Comparison of ENCODE assay signal across 28 mouse cellular contexts in the genomic region with DNA sequence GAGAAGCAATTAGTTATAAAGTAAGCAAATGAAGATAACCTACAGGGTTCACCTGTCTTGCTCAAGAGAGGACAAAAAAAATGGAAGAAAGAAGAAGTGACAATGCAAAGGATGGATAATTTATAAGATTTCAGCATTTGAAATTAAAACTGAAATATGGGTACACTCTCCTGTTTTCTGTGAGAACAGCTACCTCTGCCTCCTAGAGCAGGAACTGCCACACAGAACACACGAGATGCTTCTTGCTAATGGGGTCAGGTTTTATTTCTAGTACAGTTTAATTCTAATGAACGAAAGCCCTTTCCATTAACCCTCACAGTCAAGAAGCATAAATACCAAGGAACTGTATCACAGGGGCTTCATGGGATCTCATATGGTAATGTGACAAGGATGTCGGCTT. TPM values are rescaled to one million over a fixed set of nuclear protein-coding genes. Genes with fewer than 3 reads are reported as not detected.
DNase-seq lines count a peak whose midpoint lies in the region; ATAC-seq and TF ChIP-seq lines count a peak whose summit lies in the region.
"Had no signal": no experiment of that assay in that cellular context is flagged by ENCODE, and none has a peak within 500 bp of the region (broad histone marks: within the 10 kb centered on the region; RNA-seq: fewer than 3 reads in every experiment).

No protein-coding gene starts in this region.

- no peak overlapping the region for H3K9ac ChIP-seq in heart, adult 2 months (ENCODE audit: low read depth, low read length)
- no peak overlapping the region for H3K9ac ChIP-seq in heart, embryonic 12.5 days
- H3K9ac ChIP-seq: embryonic facial prominence, embryonic 12.5 days; hindbrain, embryonic 12.5 days; liver, embryonic 13.5 days; neural tube, embryonic 13.5 days had no signal

- POLR2A ChIA-PET in Patski (lab: Charles Lee), result no interaction called here

- H3K4me3 ChIP-seq in heart, adult 2 months, result no peak overlapping the region
- H3K4me3 ChIP-seq in heart, embryonic 12.5 days, result no peak overlapping the region
- H3K4me3 ChIP-seq in layer of hippocampus, adult 2 months, result no peak overlapping the region
- H3K4me3 ChIP-seq: embryonic facial prominence, embryonic 12.5 days; heart, embryonic 10.5 days; hindbrain, embryonic 12.5 days; liver, embryonic 13.5 days; midbrain, embryonic 10.5 days; myocyte; neural tube, embryonic 13.5 days had no signal

- no peak overlapping the region for H3K27ac ChIP-seq in heart, adult 2 months
- H3K27ac ChIP-seq in heart, embryonic 12.5 days (ENCODE audit: poor library complexity, severe bottlenecking), result no peak overlapping the region
- no peak overlapping the region for H3K27ac ChIP-seq in layer of hippocampus, adult 2 months
- H3K27ac ChIP-seq: embryonic facial prominence, embryonic 12.5 days; heart, embryonic 10.5 days; hindbrain, embryonic 12.5 days; liver, embryonic 13.5 days; midbrain, embryonic 10.5 days; neural tube, embryonic 13.5 days had no signal

- H3K36me3 ChIP-seq in heart, adult 2 months (ENCODE audit: control insufficient read depth, insufficient read depth, low read length), result no peaks in the 10 kb centered on the region
- H3K36me3 ChIP-seq in heart, embryonic 12.5 days, result no peaks in the 10 kb centered on the region
- H3K36me3 ChIP-seq: embryonic facial prominence, embryonic 12.5 days; heart, embryonic 10.5 days; hindbrain, embryonic 12.5 days; liver, embryonic 13.5 days; midbrain, embryonic 10.5 days; neural tube, embryonic 13.5 days had no signal

- no peaks in the 10 kb centered on the region for H3K27me3 ChIP-seq in heart, adult 2 months (ENCODE audit: control insufficient read depth, insufficient read depth, low read length)
- no peaks in the 10 kb centered on the region for H3K27me3 ChIP-seq in heart, embryonic 12.5 days (replicated peaks)
- H3K27me3 ChIP-seq in Patski, result peaks cover 38% of the 10 kb centered on the region
- H3K27me3 ChIP-seq: embryonic facial prominence, embryonic 12.5 days; hindbrain, embryonic 12.5 days; liver, embryonic 13.5 days; neural tube, embryonic 13.5 days had no signal

- ATAC-seq in heart, embryonic 12.5 days (ENCODE audit: insufficient number of reproducible peaks, low FRiP score), result no peak
- ATAC-seq in Patski, result no peak
- ATAC-seq: CD4-positive, CD25-positive, alpha-beta regulatory T cell, adult 4 months; forebrain, embryonic 14.5 days; midbrain, embryonic 16.5 days had no signal

- H3K9me3 ChIP-seq in heart, embryonic 12.5 days (replicated peaks), result no peaks in the 10 kb centered on the region
- H3K9me3 ChIP-seq: embryonic facial prominence, embryonic 12.5 days; heart, embryonic 10.5 days; hindbrain, embryonic 12.5 days; liver, embryonic 13.5 days; midbrain, embryonic 10.5 days; neural tube, embryonic 13.5 days had no signal

- no peak for TF ChIP-seq POLR2A in heart, adult 2 months (IDR thresholded peaks at IDR 0.05; ENCODE audit: insufficient read depth, low read depth, low read length)

- in situ Hi-C loops in Patski (cut with MboI; ENCODE audit: low pct_unique_long_range_greater_than_20kb), result loop anchor here (25.0 kb wide), 1 partner anchor 551 kb away; no protein-coding TSS in a partner anchor

- H3K4me1 ChIP-seq in heart, adult 2 months (ENCODE audit: control insufficient read depth, insufficient read depth, low read length), result no peaks in the 10 kb centered on the region
- no peaks in the 10 kb centered on the region for H3K4me1 ChIP-seq in heart, embryonic 12.5 days (replicated peaks)
- H3K4me1 ChIP-seq: embryonic facial prominence, embryonic 12.5 days; heart, embryonic 10.5 days; hindbrain, embryonic 12.5 days; liver, embryonic 13.5 days; midbrain, embryonic 10.5 days; neural tube, embryonic 13.5 days had no signal

- TF ChIP-seq CTCF in heart, adult 2 months (IDR thresholded peaks at IDR 0.05), result peak; percentile 47
- TF ChIP-seq CTCF in layer of hippocampus, adult 2 months (conservative IDR thresholded peaks at IDR 0.05), result peak; percentile 81
- TF ChIP-seq CTCF in Patski (IDR thresholded peaks at IDR 0.05), result peak; percentile 42

- CTCF ChIA-PET in Patski (lab: Charles Lee), result interaction anchor here (0.6 to 0.8 kb wide), 2 partner anchors 9 to 444 kb away, joined by 3 to 4 read pairs; no protein-coding TSS in a partner anchor

- H3K4me2 ChIP-seq in heart, embryonic 12.5 days, result no peak overlapping the region
- H3K4me2 ChIP-seq: embryonic facial prominence, embryonic 12.5 days; hindbrain, embryonic 12.5 days; liver, embryonic 13.5 days; neural tube, embryonic 13.5 days had no signal

- 67% methylated on average over 3 of the region's 3 CpGs for WGBS in heart, adult 2 months
- WGBS in heart, embryonic 12.5 days, result 71% methylated on average over 3 of the region's 3 CpGs

- TF ChIP-seq EP300 in heart, adult 2 months (IDR thresholded peaks at IDR 0.05; ENCODE audit: insufficient read depth, low read depth, low read length), result no peak

- no peaks in the 10 kb centered on the region for H3K79me2 ChIP-seq in heart, adult 2 months (replicated peaks; ENCODE audit: control insufficient read depth, insufficient read depth, low read length)

- no peak for DNase-seq in heart, adult 2 months
- DNase-seq in layer of hippocampus, adult 2 months (ENCODE audit: low spot score in 2 of 2), result no peak
- no peak for DNase-seq in layer of hippocampus, postnatal 10 days (ENCODE audit: low spot score in 2 of 2)
- DNase-seq in 416B (ENCODE audit: low read depth) (peak; percentile 52), Patski (ENCODE audit: low read depth, low spot score) (no peak)
- no peak for DNase-seq in spleen, adult 18-20 months
- DNase-seq in urinary bladder, postnatal 10 days (ENCODE audit: low spot score), result no peak
- DNase-seq: adrenal gland, adult 8-10 months; cerebellum, adult 8-10 months; cerebellum, postnatal 25 days; embryo, embryonic 11 days; gastrocnemius, postnatal 14 days; heart, postnatal 36 days; kidney, adult 18-20 months; kidney, postnatal 10 days; liver, embryonic 13.5 days; lung, adult 2 months; thymus, postnatal 14 days had no signal

- intact Hi-C loops in heart, adult 2 months (cut with DNase I), result no loop called here

RNA-seq across cellular contexts. Expression of a gene that starts 20.4 kb away (rescaled TPM):
- 10 to 100 TPM; 23.4 to 27.5 TPM for total RNA-seq in heart, adult 2 months (2021)
- polyA plus RNA-seq in heart, adult 2 months (2012; rRNA removed), result 16.6 and 27.9 TPM in 2 replicates
- 37.5 and 38.6 TPM in 2 replicates for polyA plus RNA-seq in heart, embryonic 12.5 days (2016; fragmentation: Nextera tagmentation; extraction: Ambion mirVana)
- total RNA-seq in layer of hippocampus, adult 2 months (2021), result 10 to 100 TPM; 58.5 to 58.9 TPM
- 10 to 100 TPM; 45.4 to 46.2 TPM for total RNA-seq in layer of hippocampus, postnatal 10 days (2021)
- polyA plus RNA-seq in Patski (2021), result 76.2 TPM

RNA-seq across cellular contexts. Expression of a gene that starts 52.7 kb away (rescaled TPM):
- 10 to 100 TPM; 32.3 to 33.3 TPM for total RNA-seq in heart, adult 2 months (2021)
- polyA plus RNA-seq in heart, adult 2 months (2012; rRNA removed), result 12.5 and 27.7 TPM in 2 replicates
- 26.2 and 29.2 TPM in 2 replicates for polyA plus RNA-seq in heart, embryonic 12.5 days (2016; fragmentation: Nextera tagmentation; extraction: Ambion mirVana)
- 100 to 1,000 TPM; 168 TPM for total RNA-seq in layer of hippocampus, adult 2 months (2021)
- total RNA-seq in layer of hippocampus, postnatal 10 days (2021), result 100 to 1,000 TPM; 142 to 170 TPM
- 74.9 TPM for polyA plus RNA-seq in Patski (2021)

Comparison
In these comparisons a context has a peak if more than half of its experiments do, and no peak if none do; other contexts are left out.
1. RNA of a gene that starts 52.7 kb away (total RNA-seq): 142 to 170 TPM in layer of hippocampus, postnatal 10 days and 168 TPM in layer of hippocampus, adult 2 months; 32.3 to 33.3 TPM in heart, adult 2 months; every median in the first group is over 4 times any median in the second.
2. Peak in every context shown above with its lines, with median percentiles within 50 percentile points of each other: CTCF ChIP-seq.